Mouse (Mus musculus): ENCODE results near the gene Nsun4.

DNA sequence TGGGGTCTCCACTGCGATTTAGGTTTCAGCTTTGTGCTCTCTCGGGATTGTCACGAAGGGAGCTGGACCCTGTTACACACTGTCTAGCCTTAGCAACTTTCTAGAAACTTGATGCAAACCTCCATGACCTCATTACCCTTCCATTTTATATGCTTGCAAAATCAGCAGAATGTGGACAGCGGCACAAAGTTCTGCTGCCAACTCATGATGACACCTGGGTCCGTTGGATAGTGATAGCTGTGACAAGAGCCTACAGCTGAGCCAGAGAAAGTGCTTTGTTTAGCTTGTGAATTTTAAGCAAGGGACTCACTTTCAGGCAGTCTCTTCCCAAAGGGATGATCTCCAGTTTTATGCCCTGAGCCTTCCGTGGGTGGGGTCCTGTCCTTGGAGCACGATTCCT is 64.3 kb downstream of the Nsun4 start:
- no peak for TF ChIP-seq POLR2A (IDR thresholded peaks at IDR 0.05; ENCODE audit: insufficient read depth, low read depth, low read length)
- no peak for TF ChIP-seq CTCF (IDR thresholded peaks at IDR 0.05; ENCODE audit: insufficient read depth, low read depth, low read length)

All from olfactory bulb, adult 2 months (tissue).